Mouse (Mus musculus): ENCODE measurements around the gene Gvin1. TPM values are rescaled to one million over a fixed set of nuclear protein-coding genes. Genes with fewer than 3 reads are reported as not detected.
"Not testable (repeated sequence)": the region's sequence is repeated elsewhere in the genome, so short reads cannot be mapped to it uniquely, and the experiment has no call there.

Gene Gvin1
- polyA plus RNA-seq, 1 experiment from 2014 or later: 0.60 TPM

GRCm38 (mm10) chr7:106177065-106177464, 38.1 kb downstream of the Gvin1 start:
- not testable (repeated sequence) for ATAC-seq; H3K4me2 ChIP-seq; H3K9me3 ChIP-seq (replicated peaks); H3K4me3 ChIP-seq; H3K27ac ChIP-seq; H3K4me1 ChIP-seq; H3K9ac ChIP-seq; H3K36me3 ChIP-seq; H3K27me3 ChIP-seq (replicated peaks)

GRCm38 (mm10) chr7:106145013-106145754, 69.9 kb downstream of the Gvin1 start:
- WGBS (ENCODE audit: insufficient replicate concordance): 100% methylated on average over 1 of the region's 2 CpGs
- not testable (repeated sequence) for H3K9me3 ChIP-seq (replicated peaks); H3K4me1 ChIP-seq; H3K27me3 ChIP-seq (replicated peaks); ATAC-seq; H3K36me3 ChIP-seq; H3K27ac ChIP-seq; H3K4me3 ChIP-seq; H3K9ac ChIP-seq; H3K4me2 ChIP-seq

DNA sequence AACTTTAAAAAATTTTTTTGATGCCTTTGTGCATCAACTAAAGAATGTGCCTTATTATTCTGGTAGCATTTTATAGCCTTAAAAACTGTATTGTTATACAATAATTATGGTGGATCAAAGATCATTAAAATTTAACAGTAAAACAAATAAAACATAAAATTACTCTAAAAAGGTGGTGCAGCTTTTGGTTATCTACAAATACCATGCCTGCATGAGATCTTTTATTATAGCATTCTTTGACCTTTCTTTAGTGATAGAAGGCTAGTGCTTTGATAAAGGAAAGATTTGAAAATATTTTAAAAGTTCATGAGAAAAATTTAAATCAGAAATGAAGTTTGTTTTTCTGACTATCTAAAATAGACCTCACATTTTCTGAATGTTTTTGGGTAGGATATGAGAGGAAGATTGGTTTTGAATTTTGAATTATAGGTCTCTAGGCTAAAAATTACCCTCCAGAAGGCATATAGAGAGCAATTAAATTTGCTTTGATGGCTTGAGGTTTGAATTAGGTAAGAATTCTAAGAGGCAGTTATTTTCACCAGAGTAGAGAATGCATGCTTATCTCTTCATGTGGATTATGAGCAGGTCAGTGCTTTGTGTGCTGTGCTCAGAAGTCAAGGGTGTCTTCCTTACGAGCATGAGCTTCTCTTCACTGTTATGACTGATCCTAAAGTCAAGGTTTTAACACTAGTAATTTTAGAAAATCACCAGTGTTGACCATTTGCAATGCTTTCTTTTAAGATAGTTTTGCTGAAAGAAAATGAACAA, 73.8 kb downstream of the Gvin1 start:
- H3K27ac ChIP-seq; H3K4me2 ChIP-seq; H3K9me3 ChIP-seq (replicated peaks); H3K4me3 ChIP-seq; H3K36me3 ChIP-seq; H3K9ac ChIP-seq; H3K4me1 ChIP-seq; ATAC-seq; H3K27me3 ChIP-seq (replicated peaks): not testable (repeated sequence)
- WGBS (ENCODE audit: insufficient replicate concordance): no CpG with 5 or more reads among the region's 1 CpGs

DNA sequence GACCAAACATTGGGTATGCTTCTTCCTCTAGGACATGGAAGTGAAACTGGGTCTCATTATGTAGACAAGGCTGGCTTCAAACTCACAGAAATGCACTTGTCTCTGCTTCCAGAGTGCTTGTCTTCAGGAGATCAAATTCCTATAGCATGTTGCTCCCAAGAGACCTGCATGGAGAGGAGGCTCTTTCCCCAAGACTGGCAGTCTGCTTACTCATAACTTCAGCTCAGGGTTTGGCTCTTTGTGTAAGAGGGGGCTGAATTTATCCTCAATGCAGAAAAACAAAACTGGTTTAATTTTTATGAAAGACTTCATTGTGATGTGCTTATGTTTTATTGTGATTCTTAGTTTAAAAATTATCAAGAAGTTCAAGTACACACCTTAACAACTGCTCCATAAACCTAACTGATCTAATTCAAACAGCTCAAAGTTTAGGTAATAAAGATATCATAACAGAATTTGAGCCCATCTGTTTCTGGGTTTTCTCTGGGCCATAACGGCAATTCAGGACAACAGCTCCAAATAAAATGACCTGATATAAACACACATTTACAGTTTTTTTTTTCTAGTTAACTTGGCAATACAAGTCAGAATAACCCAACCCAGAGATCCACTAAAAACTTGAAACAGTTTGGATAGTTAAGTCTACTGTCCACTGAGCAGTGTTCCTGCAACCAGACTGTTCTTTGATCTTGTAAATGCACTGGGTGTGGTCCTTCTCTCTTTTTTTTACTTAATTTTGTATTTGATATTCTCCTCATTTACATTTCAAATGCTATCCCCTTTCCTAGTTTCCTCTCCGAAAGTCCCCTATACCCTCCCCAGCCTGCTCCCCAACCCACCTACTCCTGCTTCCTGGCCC, 97.8 kb downstream of the Gvin1 start:
- not testable (repeated sequence) for H3K36me3 ChIP-seq; H3K4me2 ChIP-seq; H3K27me3 ChIP-seq (replicated peaks); H3K9ac ChIP-seq; H3K9me3 ChIP-seq (replicated peaks); ATAC-seq; H3K27ac ChIP-seq; H3K4me3 ChIP-seq; H3K4me1 ChIP-seq
- WGBS (ENCODE audit: insufficient replicate concordance): no CpG with 5 or more reads among the region's 2 CpGs
